Mouse (Mus musculus) erythroblast, embryonic 14.5 days (primary cell): ENCODE measurements around the gene Cops8.

Source experiments
- GATA1 ChIP-seq: IDR thresholded peaks from 2 replicates; pipeline ENCODE4 v1.6.1; 2012; ENCODE audit warnings: low read length, inconsistent platforms, mixed read lengths
- TAL1 ChIP-seq: IDR thresholded peaks from 3 replicates; pipeline ENCODE4 v1.6.1; 2012; ENCODE audit warnings: low read length, inconsistent platforms, mixed read lengths

GRCm38 (mm10) chr1:90657292-90658050 lies 54.7 kb downstream of the Cops8 start:
- TF ChIP-seq TAL1 (no peak), GATA1 (no peak)
